Mouse (Mus musculus): ENCODE results near the gene Tex12. TPM values are rescaled to one million over a fixed set of nuclear protein-coding genes. Genes with fewer than 3 reads are reported as not detected.

Gene Tex12
- polyA plus RNA-seq, 1 experiment from 2014 or later, result not detected

- peak within 1 kb of the TSS; percentile 6; the same call in 1 of the 2 replicates for H3K4me2 ChIP-seq
- H3K9me3 ChIP-seq, result no peaks in the 10 kb centered on the region
- H3K27ac ChIP-seq, result peak within 1 kb of the TSS; percentile 35; the same call in 1 of the 2 replicates
- H3K9ac ChIP-seq, result no peak within 1 kb of the TSS
- no peak within 1 kb of the TSS for H3K4me3 ChIP-seq (replicated peaks)
- WGBS, result 33% methylated on average over 12 of the region's 12 CpGs
- no peaks in the 10 kb centered on the region for H3K27me3 ChIP-seq (replicated peaks)
- no peaks in the 10 kb centered on the region for H3K36me3 ChIP-seq
- ATAC-seq (ENCODE audit: insufficient read depth, low FRiP score, low read depth), result no peak
- no peaks in the 10 kb centered on the region for H3K4me1 ChIP-seq
These were observed 6.7 kb downstream of the Tex12 start, which contains the start of gene Il18 for GRCm38 (mm10) chr9:50554241-50555093. Gene Il18, plus strand, starts transcription at chr9:50554827.

- Histone ChIP-seq H3K4me3 (replicated peaks) (no peak overlapping the region), H3K27me3 (replicated peaks) (no peaks in the 10 kb centered on the region), H3K36me3 (no peaks in the 10 kb centered on the region), H3K27ac (no peak overlapping the region), H3K9ac (no peak overlapping the region), H3K9me3 (no peaks in the 10 kb centered on the region), H3K4me2 (no peak overlapping the region), H3K4me1 (no peaks in the 10 kb centered on the region)
- no peak for ATAC-seq (ENCODE audit: insufficient read depth, low FRiP score, low read depth)
- WGBS, result 68% methylated on average over 2 of the region's 2 CpGs
These were observed 7.6 kb downstream of the Tex12 start for GRCm38 (mm10) chr9:50553547-50553946.

GRCm38 (mm10) chr9:50552206-50552605 lies 8.9 kb downstream of the Tex12 start:
- Histone ChIP-seq H3K9me3 (no peaks in the 10 kb centered on the region), H3K27me3 (replicated peaks) (no peaks in the 10 kb centered on the region), H3K4me2 (no peak overlapping the region), H3K27ac (no peak overlapping the region), H3K4me3 (replicated peaks) (no peak overlapping the region), H3K4me1 (no peaks in the 10 kb centered on the region), H3K9ac (no peak overlapping the region), H3K36me3 (no peaks in the 10 kb centered on the region)
- no peak for ATAC-seq (ENCODE audit: insufficient read depth, low FRiP score, low read depth)
- 70% methylated on average over 5 of the region's 5 CpGs for WGBS

- no peak overlapping the region for H3K27ac ChIP-seq
- no peaks in the 10 kb centered on the region for H3K4me1 ChIP-seq
- H3K36me3 ChIP-seq, result no peaks in the 10 kb centered on the region
- no peaks in the 10 kb centered on the region for H3K27me3 ChIP-seq (replicated peaks)
- no peaks in the 10 kb centered on the region for H3K9me3 ChIP-seq
- ATAC-seq (ENCODE audit: insufficient read depth, low FRiP score, low read depth), result no peak
- H3K9ac ChIP-seq, result no peak overlapping the region
- H3K4me2 ChIP-seq, result no peak overlapping the region
- WGBS, result 71% methylated on average over 4 of the region's 4 CpGs
- no peak overlapping the region for H3K4me3 ChIP-seq (replicated peaks)
These were observed 12.2 kb downstream of the Tex12 start for GRCm38 (mm10) chr9:50548936-50549335.

- Histone ChIP-seq H3K27ac (no peak overlapping the region), H3K4me2 (no peak overlapping the region), H3K27me3 (replicated peaks) (no peaks in the 10 kb centered on the region), H3K4me3 (replicated peaks) (no peak overlapping the region), H3K36me3 (no peaks in the 10 kb centered on the region), H3K4me1 (no peaks in the 10 kb centered on the region), H3K9ac (no peak overlapping the region), H3K9me3 (no peaks in the 10 kb centered on the region)
- ATAC-seq (ENCODE audit: insufficient read depth, low FRiP score, low read depth), result no peak
- WGBS, result 44% methylated on average over 5 of the region's 5 CpGs
These were observed 13.2 kb downstream of the Tex12 start for GRCm38 (mm10) chr9:50547859-50548478.

- H3K27ac ChIP-seq, result no peak overlapping the region
- H3K4me3 ChIP-seq (replicated peaks), result no peak overlapping the region
- H3K36me3 ChIP-seq, result no peaks in the 10 kb centered on the region
- 74% methylated on average over 9 of the region's 9 CpGs for WGBS
- H3K9ac ChIP-seq, result no peak overlapping the region
- H3K27me3 ChIP-seq (replicated peaks), result no peaks in the 10 kb centered on the region
- no peaks in the 10 kb centered on the region for H3K9me3 ChIP-seq
- no peaks in the 10 kb centered on the region for H3K4me1 ChIP-seq
- ATAC-seq (ENCODE audit: insufficient read depth, low FRiP score, low read depth), result no peak
- no peak overlapping the region for H3K4me2 ChIP-seq
These were observed 18.7 kb downstream of the Tex12 start for GRCm38 (mm10) chr9:50542401-50542800.

GRCm38 (mm10) chr9:50540170-50540569 lies 21.0 kb downstream of the Tex12 start:
- no peak for ATAC-seq (ENCODE audit: insufficient read depth, low FRiP score, low read depth)
- Histone ChIP-seq H3K4me1 (no peaks in the 10 kb centered on the region), H3K9ac (no peak overlapping the region), H3K4me2 (no peak overlapping the region), H3K9me3 (no peaks in the 10 kb centered on the region), H3K27ac (no peak overlapping the region), H3K4me3 (replicated peaks) (no peak overlapping the region), H3K36me3 (no peaks in the 10 kb centered on the region), H3K27me3 (replicated peaks) (no peaks in the 10 kb centered on the region)
- WGBS, result 51% methylated on average over 7 of the region's 7 CpGs

GRCm38 (mm10) chr9:50537295-50537694 lies 23.8 kb downstream of the Tex12 start:
- WGBS, result 43% methylated on average over 4 of the region's 4 CpGs
- Histone ChIP-seq H3K4me3 (replicated peaks) (no peak overlapping the region), H3K4me2 (no peak overlapping the region), H3K27ac (no peak overlapping the region), H3K36me3 (no peaks in the 10 kb centered on the region), H3K27me3 (replicated peaks) (no peaks in the 10 kb centered on the region), H3K9me3 (no peaks in the 10 kb centered on the region), H3K9ac (no peak overlapping the region), H3K4me1 (no peaks in the 10 kb centered on the region)
- no peak for ATAC-seq (ENCODE audit: insufficient read depth, low FRiP score, low read depth)

GRCm38 (mm10) chr9:50536603-50537135 lies 24.5 kb downstream of the Tex12 start:
- no peak for ATAC-seq (ENCODE audit: insufficient read depth, low FRiP score, low read depth)
- Histone ChIP-seq H3K27ac (no peak overlapping the region), H3K4me3 (replicated peaks) (no peak overlapping the region), H3K4me2 (no peak overlapping the region), H3K4me1 (no peaks in the 10 kb centered on the region), H3K9me3 (no peaks in the 10 kb centered on the region), H3K36me3 (no peaks in the 10 kb centered on the region), H3K27me3 (replicated peaks) (no peaks in the 10 kb centered on the region), H3K9ac (no peak overlapping the region)
- WGBS, result 67% methylated on average over 7 of the region's 7 CpGs

GRCm38 (mm10) chr9:50535930-50536329 lies 25.2 kb downstream of the Tex12 start:
- H3K36me3 ChIP-seq, result no peaks in the 10 kb centered on the region
- no peak overlapping the region for H3K4me3 ChIP-seq (replicated peaks)
- H3K4me2 ChIP-seq, result no peak overlapping the region
- H3K9me3 ChIP-seq, result no peaks in the 10 kb centered on the region
- WGBS, result 58% methylated on average over 5 of the region's 5 CpGs
- H3K27me3 ChIP-seq (replicated peaks), result no peaks in the 10 kb centered on the region
- H3K27ac ChIP-seq, result no peak overlapping the region
- H3K9ac ChIP-seq, result no peak overlapping the region
- no peaks in the 10 kb centered on the region for H3K4me1 ChIP-seq
- ATAC-seq (ENCODE audit: insufficient read depth, low FRiP score, low read depth), result no peak

- Histone ChIP-seq H3K4me3 (replicated peaks) (no peak overlapping the region), H3K4me2 (no peak overlapping the region), H3K27ac (no peak overlapping the region), H3K9ac (no peak overlapping the region), H3K36me3 (no peaks in the 10 kb centered on the region), H3K9me3 (no peaks in the 10 kb centered on the region), H3K4me1 (no peaks in the 10 kb centered on the region), H3K27me3 (replicated peaks) (no peaks in the 10 kb centered on the region)
- 74% methylated on average over 3 of the region's 3 CpGs for WGBS
- no peak for ATAC-seq (ENCODE audit: insufficient read depth, low FRiP score, low read depth)
These were observed 27.3 kb downstream of the Tex12 start for GRCm38 (mm10) chr9:50533791-50534190.

- H3K4me2 ChIP-seq, result no peak overlapping the region
- H3K27ac ChIP-seq, result no peak overlapping the region
- no peak for ATAC-seq (ENCODE audit: insufficient read depth, low FRiP score, low read depth)
- H3K27me3 ChIP-seq (replicated peaks), result no peaks in the 10 kb centered on the region
- H3K9me3 ChIP-seq, result no peaks in the 10 kb centered on the region
- no peaks in the 10 kb centered on the region for H3K36me3 ChIP-seq
- H3K4me3 ChIP-seq (replicated peaks), result no peak overlapping the region
- H3K9ac ChIP-seq, result no peak overlapping the region
- no peaks in the 10 kb centered on the region for H3K4me1 ChIP-seq
- WGBS, result 72% methylated on average over 11 of the region's 11 CpGs
These were observed 27.8 kb downstream of the Tex12 start for GRCm38 (mm10) chr9:50533328-50533727.

Measured in stomach, embryonic 15.5 days (tissue).